Mouse (Mus musculus) ES-Bruce4 (cell line): ENCODE measurements around the gene Rbbp5.

ENCODE experiments used
- CTCF ChIP-seq: IDR thresholded peaks from one replicate; pipeline ENCODE4 v1.8.1; 2011; ENCODE audit warnings: low read depth, low read length
- EP300 ChIP-seq: IDR thresholded peaks from 2 replicates; pipeline ENCODE4 v1.6.1; 2011; ENCODE audit warnings: low read depth, low read length; ENCODE audit not compliant: insufficient read depth
- POLR2A ChIP-seq: IDR thresholded peaks from one replicate; pipeline ENCODE4 v1.8.1; 2011; ENCODE audit warnings: low read length; ENCODE audit not compliant: insufficient read depth

DNA sequence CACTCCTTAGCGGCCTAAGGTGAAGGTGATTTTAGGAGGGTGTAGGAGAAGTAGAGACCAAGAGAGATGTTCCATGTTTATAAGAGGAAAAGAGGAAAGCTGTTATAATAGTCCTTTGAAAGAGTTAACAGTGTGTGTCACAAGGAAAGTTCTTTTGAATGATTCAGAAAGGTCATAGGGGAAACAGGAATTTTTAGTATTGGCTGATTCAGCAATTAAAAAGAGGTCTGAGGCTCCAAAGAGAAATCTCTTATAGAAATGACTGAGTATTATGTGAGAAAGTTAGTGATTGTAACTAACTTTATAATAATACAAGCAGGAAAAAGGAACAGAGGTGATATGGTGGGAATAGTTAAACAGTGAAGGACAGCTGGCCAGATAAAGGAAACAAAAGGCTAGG lies 2.3 kb downstream of the Rbbp5 start:
- TF ChIP-seq EP300 = no peak
- no peak for TF ChIP-seq POLR2A
- no peak for TF ChIP-seq CTCF
